Mouse (Mus musculus) embryonic facial prominence, embryonic 11.5 days (tissue): ENCODE results near the gene Gm17364. TPM values are rescaled to one million over a fixed set of nuclear protein-coding genes. Genes with fewer than 3 reads are reported as not detected.

ENCODE experiments used
- ATAC-seq: fragments of 200-750 bp; cut with Nextera tagmentation; replicated peaks from 2 replicates; pipeline ENCODE4 v1.8.0; 2017; ENCODE audit warnings: low read depth; ENCODE audit not compliant: insufficient number of reproducible peaks, low FRiP score, low TSS enrichment
- DNase-seq: peaks from one replicate; pipeline ENCODE4 v3.0.0-alpha.2; 2015; ENCODE audit warnings: low spot score
- H3K27ac ChIP-seq: fragments of 300-500 bp; sonication (generic); replicated peaks from 2 replicates; pipeline ENCODE4 v1.5.1; 2014; ENCODE audit warnings: mild to moderate bottlenecking, low read depth, low read length, control low read depth
- H3K27me3 ChIP-seq: fragments of 300-500 bp; sonication (generic); 2 replicates; pipeline ENCODE4 v1.6.1; 2014; ENCODE audit warnings: mild to moderate bottlenecking, low read length, moderate library complexity, mixed read lengths; ENCODE audit not compliant: control insufficient read depth, insufficient read depth
- H3K36me3 ChIP-seq: fragments of 300-500 bp; sonication (generic); replicated peaks from 2 replicates; pipeline ENCODE4 v1.6.1; 2014; ENCODE audit warnings: low read depth, mild to moderate bottlenecking, low read length, moderate library complexity, mixed read lengths; ENCODE audit not compliant: control insufficient read depth, insufficient read depth
- H3K4me1 ChIP-seq: fragments of 300-500 bp; sonication (generic); 2 replicates; pipeline ENCODE4 v1.6.1; 2014; ENCODE audit warnings: low read length, mixed read lengths; ENCODE audit not compliant: control insufficient read depth, insufficient read depth
- H3K4me2 ChIP-seq: fragments of 300-500 bp; sonication (generic); 2 replicates; pipeline ENCODE4 v1.6.1; 2014; ENCODE audit warnings: low read depth, mild to moderate bottlenecking, control low read depth, low read length, moderate library complexity
- H3K4me3 ChIP-seq: fragments of 300-500 bp; sonication (generic); 2 replicates; pipeline ENCODE4 v1.5.1; 2014; ENCODE audit warnings: low read depth, low read length, control low read depth
- H3K9ac ChIP-seq: fragments of 300-500 bp; sonication (generic); replicated peaks from 2 replicates; pipeline ENCODE4 v1.6.1; 2014; ENCODE audit warnings: mild to moderate bottlenecking, control low read depth, low read length
- H3K9me3 ChIP-seq: fragments of 300-500 bp; sonication (generic); replicated peaks from 2 replicates; pipeline ENCODE4 v1.6.1; 2016; ENCODE audit warnings: mild to moderate bottlenecking, low read length, inconsistent platforms, mixed read lengths; ENCODE audit not compliant: control insufficient read depth
- WGBS: fragments of 180-500 bp; shearing (Covaris S2); extraction: QIAGEN DNeasy Blood & Tissue Kit; methylation state at CpG from one replicate; pipeline ENCODE4 v1.1.7; 2014; 5-methylcytosine and 5-hydroxymethylcytosine counted together
- polyA plus RNA-seq: library from polyadenylated mRNA; unstranded; fragments of >200 nt; fragmentation: Nextera tagmentation; extraction: Ambion mirVana; gene quantifications from 2 replicates; pipeline ENCODE4 v1.2.1, GENCODE M21; 2014

Gm17364 gene
- polyA plus RNA-seq, 1 experiment from 2014 or later: not detected

DNA sequence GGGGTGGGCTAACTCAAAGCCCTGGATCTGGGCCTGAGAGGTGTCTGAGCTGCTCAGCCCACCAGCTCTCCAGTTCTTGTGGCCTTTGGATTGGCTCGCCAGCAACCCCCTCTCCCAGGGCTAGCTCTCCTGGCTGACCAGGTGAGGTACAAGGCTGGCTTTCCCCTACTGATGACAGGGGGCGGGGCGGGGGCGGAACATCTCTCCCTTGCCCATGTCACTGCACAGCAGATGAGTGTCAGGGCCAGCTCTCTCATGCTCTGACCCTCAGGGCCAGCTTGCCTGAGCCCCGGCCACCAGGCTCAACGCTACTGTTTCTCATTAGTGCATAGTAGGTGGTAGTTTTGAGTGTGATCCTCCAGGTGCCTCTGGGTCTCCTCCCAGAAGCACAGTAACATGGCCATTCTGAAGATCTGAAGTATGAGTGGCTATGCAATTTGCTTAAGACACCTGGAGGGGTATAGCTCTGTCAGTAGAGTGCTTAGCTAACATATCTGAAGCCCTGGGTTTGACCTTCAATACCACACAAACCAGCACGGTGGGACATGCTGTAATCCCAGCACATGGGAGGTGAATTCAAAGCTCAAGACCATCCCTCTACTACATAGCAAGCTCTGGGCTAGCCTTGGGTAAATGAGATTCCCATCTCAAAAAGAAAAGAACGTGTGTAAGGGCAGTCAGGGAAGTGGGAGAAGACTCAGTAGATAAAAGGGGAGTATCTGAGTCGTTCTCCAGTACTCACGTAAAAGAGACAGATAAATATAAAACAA, 35.6 kb downstream of the Gm17364 start:
- no peak overlapping the region for H3K9ac ChIP-seq
- DNase-seq (no peak), ATAC-seq (no peak; the same call in 1 of the 2 replicates)
- H3K4me3 ChIP-seq: no peak overlapping the region
- no peaks in the 10 kb centered on the region for H3K27me3 ChIP-seq
- 73% methylated on average over 10 of the region's 10 CpGs for WGBS
- no peak overlapping the region for H3K27ac ChIP-seq
- no peaks in the 10 kb centered on the region for H3K9me3 ChIP-seq
- H3K36me3 ChIP-seq: no peaks in the 10 kb centered on the region
- H3K4me2 ChIP-seq: no peak overlapping the region
- H3K4me1 ChIP-seq: no peaks in the 10 kb centered on the region

DNA sequence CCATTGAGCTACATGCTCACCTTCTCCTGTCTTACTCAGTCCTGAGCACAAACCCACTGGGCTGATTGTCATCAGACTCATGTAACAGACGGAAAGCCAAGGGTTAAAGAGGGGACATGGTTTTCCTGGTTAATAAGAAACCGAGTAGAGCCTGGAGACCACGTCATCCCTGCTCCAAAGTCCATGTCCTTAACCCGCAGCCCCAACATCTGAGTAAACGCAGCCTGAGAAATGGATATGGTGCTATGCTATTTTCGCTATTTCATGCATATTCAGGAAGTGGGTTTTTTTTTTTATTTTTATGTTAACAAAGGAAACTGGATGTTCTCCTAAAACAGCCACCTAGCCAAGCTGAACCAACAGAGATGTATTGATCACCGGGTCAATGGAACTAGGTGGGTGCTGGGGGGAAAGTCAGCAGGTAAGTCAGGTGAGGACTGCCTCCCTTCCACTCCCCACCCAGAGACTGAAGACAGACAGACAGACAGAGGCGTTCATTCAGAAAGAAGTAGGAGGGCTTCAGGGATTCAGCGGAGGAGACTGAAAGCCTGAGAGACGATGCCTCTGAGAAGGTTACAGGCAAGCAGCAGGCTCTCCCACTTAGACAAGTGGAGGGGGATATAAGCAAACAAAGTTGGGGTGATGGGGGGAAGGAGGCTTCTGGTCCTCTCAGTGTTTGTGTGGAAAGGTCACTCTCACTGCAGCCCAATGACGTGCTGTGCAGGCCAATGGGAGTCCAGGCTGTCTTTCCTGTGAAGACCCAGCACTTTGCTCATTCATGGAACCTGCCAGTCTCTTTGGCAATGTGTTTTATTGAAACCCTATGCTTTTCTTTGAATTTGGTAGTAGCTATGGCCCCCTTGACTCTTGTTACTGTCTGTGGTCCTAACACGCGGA, 37.7 kb downstream of the Gm17364 start:
- Histone ChIP-seq H3K27ac (no peak overlapping the region), H3K4me1 (no peaks in the 10 kb centered on the region), H3K36me3 (no peaks in the 10 kb centered on the region), H3K9me3 (no peaks in the 10 kb centered on the region), H3K27me3 (no peaks in the 10 kb centered on the region), H3K9ac (no peak overlapping the region), H3K4me2 (no peak overlapping the region), H3K4me3 (no peak overlapping the region)
- WGBS: 76% methylated on average over 13 of the region's 13 CpGs
- ATAC-seq (no peak), DNase-seq (no peak)

- Histone ChIP-seq H3K9ac (no peak overlapping the region), H3K36me3 (no peaks in the 10 kb centered on the region), H3K4me3 (no peak overlapping the region), H3K4me1 (no peaks in the 10 kb centered on the region), H3K9me3 (no peaks in the 10 kb centered on the region), H3K4me2 (no peak overlapping the region), H3K27ac (no peak overlapping the region), H3K27me3 (no peaks in the 10 kb centered on the region)
- DNase-seq (no peak), ATAC-seq (no peak)
- WGBS: 89% methylated on average over 6 of the region's 6 CpGs
Observed at GRCm38 (mm10) chr13:41235181-41235580, 38.6 kb downstream of the Gm17364 start.

DNA sequence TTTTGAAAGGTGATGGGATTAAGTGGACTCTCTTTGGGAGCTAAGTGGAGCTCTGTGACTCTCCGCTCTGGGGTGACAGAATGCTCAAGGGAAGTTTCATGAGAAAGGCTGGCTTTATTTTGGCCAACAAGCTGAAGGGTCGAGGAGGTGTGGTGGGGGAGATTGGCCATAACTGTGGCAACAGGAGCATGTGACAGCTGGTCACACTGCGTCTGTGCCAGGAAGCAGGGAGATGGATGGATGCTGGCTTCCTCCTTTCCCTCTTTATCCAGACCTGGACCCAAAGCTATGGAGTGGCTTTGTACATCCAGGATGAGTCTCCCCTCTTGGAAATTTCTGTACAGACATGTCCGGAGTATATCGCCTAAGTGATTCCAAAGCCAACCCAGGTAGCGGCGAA, 40.5 kb downstream of the Gm17364 start:
- H3K4me2 ChIP-seq: no peak overlapping the region
- H3K27ac ChIP-seq: no peak overlapping the region
- no peaks in the 10 kb centered on the region for H3K9me3 ChIP-seq
- WGBS: 87% methylated on average over 7 of the region's 7 CpGs
- no peaks in the 10 kb centered on the region for H3K27me3 ChIP-seq
- H3K4me3 ChIP-seq: no peak overlapping the region
- H3K4me1 ChIP-seq: no peaks in the 10 kb centered on the region
- no peaks in the 10 kb centered on the region for H3K36me3 ChIP-seq
- no peak for ATAC-seq
- DNase-seq: no peak
- H3K9ac ChIP-seq: no peak overlapping the region

DNA sequence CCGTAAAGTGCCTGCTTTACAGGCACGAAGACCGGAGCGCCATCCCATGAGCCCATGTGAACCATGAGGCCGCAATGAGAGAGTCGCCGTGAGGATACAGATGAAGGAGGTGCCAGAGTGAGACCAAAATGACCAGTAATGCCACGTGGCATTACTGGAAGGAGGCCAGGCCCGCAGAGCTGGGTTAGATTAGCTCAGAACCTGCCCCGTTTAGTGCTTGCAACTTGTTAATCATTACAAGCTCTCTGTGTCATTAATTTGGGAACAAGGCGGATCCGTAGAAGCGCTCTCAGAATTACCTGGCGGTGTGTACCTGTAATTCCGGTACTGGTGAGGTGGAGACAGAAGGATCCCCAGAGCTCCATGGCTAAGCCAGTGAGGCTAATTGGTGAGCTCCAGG, 41.6 kb downstream of the Gm17364 start:
- H3K27ac ChIP-seq: no peak overlapping the region
- no peak overlapping the region for H3K9ac ChIP-seq
- 95% methylated on average over 15 of the region's 15 CpGs for WGBS
- H3K4me3 ChIP-seq: no peak overlapping the region
- DNase-seq (no peak), ATAC-seq (no peak)
- H3K4me2 ChIP-seq: no peak overlapping the region
- no peaks in the 10 kb centered on the region for H3K36me3 ChIP-seq
- H3K4me1 ChIP-seq: no peaks in the 10 kb centered on the region
- H3K27me3 ChIP-seq: no peaks in the 10 kb centered on the region
- no peaks in the 10 kb centered on the region for H3K9me3 ChIP-seq

GRCm38 (mm10) chr13:41231389-41231983, 42.3 kb downstream of the Gm17364 start:
- Histone ChIP-seq H3K9ac (no peak overlapping the region), H3K4me1 (no peaks in the 10 kb centered on the region), H3K36me3 (no peaks in the 10 kb centered on the region), H3K27ac (no peak overlapping the region), H3K9me3 (no peaks in the 10 kb centered on the region), H3K27me3 (no peaks in the 10 kb centered on the region), H3K4me2 (no peak overlapping the region), H3K4me3 (no peak overlapping the region)
- DNase-seq: no peak
- ATAC-seq: no peak
- 89% methylated on average over 12 of the region's 12 CpGs for WGBS

DNA sequence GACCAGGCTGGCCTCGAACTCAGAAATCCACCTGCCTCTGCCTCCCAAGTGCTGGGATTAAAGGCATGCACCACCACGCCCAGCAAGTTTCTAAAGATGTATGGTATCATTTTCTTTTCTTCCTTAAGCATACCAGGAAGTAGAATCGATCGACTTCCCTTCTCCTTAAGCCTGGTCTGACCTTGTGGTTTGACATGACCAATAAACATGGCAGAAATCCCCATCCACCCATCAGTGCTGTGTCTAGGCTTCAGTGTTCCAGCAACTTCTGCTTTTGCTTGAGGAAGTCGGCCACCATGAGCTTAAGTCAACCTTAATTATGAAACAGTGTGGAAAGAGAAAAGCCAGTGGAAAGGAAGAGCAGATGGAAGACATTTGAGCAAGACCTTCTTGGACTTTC, 43.5 kb downstream of the Gm17364 start:
- no peak overlapping the region for H3K27ac ChIP-seq
- no peaks in the 10 kb centered on the region for H3K27me3 ChIP-seq
- no peak overlapping the region for H3K4me3 ChIP-seq
- DNase-seq: no peak
- no peak overlapping the region for H3K9ac ChIP-seq
- no peaks in the 10 kb centered on the region for H3K4me1 ChIP-seq
- H3K4me2 ChIP-seq: no peak overlapping the region
- H3K9me3 ChIP-seq: no peaks in the 10 kb centered on the region
- ATAC-seq: no peak
- no peaks in the 10 kb centered on the region for H3K36me3 ChIP-seq
- WGBS: 85% methylated on average over 5 of the region's 5 CpGs

DNA sequence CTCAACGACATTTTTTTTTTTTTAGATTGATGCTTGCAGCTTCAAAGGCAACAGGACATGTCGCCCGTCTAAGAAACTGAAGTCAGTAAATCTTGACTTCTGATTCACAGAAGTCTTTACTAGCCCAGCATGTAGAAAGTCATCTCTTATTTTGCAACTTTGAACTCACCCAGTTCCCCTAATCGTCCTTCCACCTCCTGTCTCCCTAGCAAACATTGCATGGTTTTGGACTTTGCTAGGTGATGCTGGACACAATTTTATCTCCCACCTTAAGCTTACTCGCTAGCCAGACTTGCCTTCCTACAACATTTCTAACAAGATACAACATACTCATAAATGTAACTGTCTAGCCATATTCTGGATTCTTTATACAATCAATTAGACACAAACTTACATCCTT, 45.7 kb downstream of the Gm17364 start:
- no peaks in the 10 kb centered on the region for H3K4me1 ChIP-seq
- no peak overlapping the region for H3K9ac ChIP-seq
- H3K27ac ChIP-seq: no peak overlapping the region
- no peaks in the 10 kb centered on the region for H3K36me3 ChIP-seq
- no peak for ATAC-seq
- no peak for DNase-seq
- no peak overlapping the region for H3K4me3 ChIP-seq
- 88% methylated on average over 5 of the region's 5 CpGs for WGBS
- no peak overlapping the region for H3K4me2 ChIP-seq
- H3K9me3 ChIP-seq: no peaks in the 10 kb centered on the region
- no peaks in the 10 kb centered on the region for H3K27me3 ChIP-seq
